Mouse (Mus musculus) regulatory T cell (primary cell): Measurements from ENCODE around the gene Scfd2.

Experiments
- in situ Hi-C: fragments of 300-600 bp; cut with MboI, MseI; formaldehyde crosslinking; loops from one replicate; pipeline ENCODE4 v1.15.1; 2025; ENCODE audit warnings: high pct_unique_total_duplicates

The Scfd2 gene

GRCm38 (mm10) chr5:74531630-74532280, at the start of gene Scfd2:
TSS of gene Scfd2 (minus strand) at chr5:74531759.
- in situ Hi-C loops = loop anchor here (25.0 kb wide), 1 partner anchor 1894 kb away; the partner anchor contains the start of genes Cnga1 and Nipal1

- in situ Hi-C loops = no loop called here
Measured at GRCm38 (mm10) chr5:74571767-74572166, 40.2 kb upstream of the Scfd2 start.

GRCm38 (mm10) chr5:74561151-74561550, 29.6 kb upstream of the Scfd2 start:
- in situ Hi-C loops = no loop called here

GRCm38 (mm10) chr5:74549566-74549965, 18.0 kb upstream of the Scfd2 start:
- in situ Hi-C loops = loop anchor here (25.0 kb wide), 1 partner anchor 1912 kb away; the partner anchor contains the start of genes Cnga1 and Nipal1

- in situ Hi-C loops = loop anchor here (25.0 kb wide), 1 partner anchor 1908 kb away; the partner anchor contains the start of genes Cnga1 and Nipal1
Measured at GRCm38 (mm10) chr5:74545606-74546005, 14.0 kb upstream of the Scfd2 start.

- in situ Hi-C loops = loop anchor here (25.0 kb wide), 1 partner anchor 1899 kb away; the partner anchor contains the start of genes Cnga1 and Nipal1
Measured at GRCm38 (mm10) chr5:74536180-74536947, 4.8 kb upstream of the Scfd2 start.

GRCm38 (mm10) chr5:74535240-74536021, 3.9 kb upstream of the Scfd2 start, which contains the start of gene Fip1l1:
TSS of gene Fip1l1 (plus strand) at chr5:74535449.
- in situ Hi-C loops = loop anchor here (25.0 kb wide), 1 partner anchor 1898 kb away; the partner anchor contains the start of genes Cnga1 and Nipal1

- in situ Hi-C loops = loop anchor here (25.0 kb wide), 1 partner anchor 1893 kb away; the partner anchor contains the start of genes Cnga1 and Nipal1
Measured at GRCm38 (mm10) chr5:74530785-74531184, 774 bp downstream of the Scfd2 start.

- in situ Hi-C loops = loop anchor here (10.0 to 25.0 kb wide), 2 partner anchors 442 to 1890 kb away; partner anchors contain the start of genes Cnga1 and Nipal1
Measured at GRCm38 (mm10) chr5:74527025-74527424, 4.5 kb downstream of the Scfd2 start.

GRCm38 (mm10) chr5:74511686-74512085, 19.9 kb downstream of the Scfd2 start:
- in situ Hi-C loops = no loop called here

GRCm38 (mm10) chr5:74492705-74493104, 38.9 kb downstream of the Scfd2 start:
- in situ Hi-C loops = no loop called here

GRCm38 (mm10) chr5:74484646-74485045, 46.9 kb downstream of the Scfd2 start:
- in situ Hi-C loops = no loop called here

GRCm38 (mm10) chr5:74482633-74483032, 48.9 kb downstream of the Scfd2 start:
- in situ Hi-C loops = no loop called here

GRCm38 (mm10) chr5:74482034-74482433, 49.5 kb downstream of the Scfd2 start:
- in situ Hi-C loops = no loop called here

GRCm38 (mm10) chr5:74480409-74480808, 51.1 kb downstream of the Scfd2 start:
- in situ Hi-C loops = no loop called here

GRCm38 (mm10) chr5:74479947-74480346, 51.6 kb downstream of the Scfd2 start:
- in situ Hi-C loops = no loop called here

GRCm38 (mm10) chr5:74479157-74479556, 52.4 kb downstream of the Scfd2 start:
- in situ Hi-C loops = no loop called here

GRCm38 (mm10) chr5:74476551-74476950, 55.0 kb downstream of the Scfd2 start:
- in situ Hi-C loops = no loop called here

GRCm38 (mm10) chr5:74473117-74473516, 58.4 kb downstream of the Scfd2 start:
- in situ Hi-C loops = no loop called here

- in situ Hi-C loops = no loop called here
Measured at GRCm38 (mm10) chr5:74470819-74471218, 60.7 kb downstream of the Scfd2 start.

GRCm38 (mm10) chr5:74469620-74470019, 61.9 kb downstream of the Scfd2 start:
- in situ Hi-C loops = no loop called here
